Mouse (Mus musculus) megakaryocyte, embryonic 14.5 days (primary cell): ENCODE results near the gene Fthl17c.
"Not testable (repeated sequence)": the region's sequence is repeated elsewhere in the genome, so short reads cannot be mapped to it uniquely, and the experiment has no call there.

Source experiments
- FLI1 ChIP-seq: IDR thresholded peaks from 2 replicates; pipeline ENCODE4 v1.6.1; 2012; ENCODE audit warnings: low read length, inconsistent platforms, mixed read lengths
- GATA1 ChIP-seq: IDR thresholded peaks from 3 replicates; pipeline ENCODE4 v1.6.1; 2012; ENCODE audit warnings: mixed read lengths, low read length, inconsistent platforms, borderline replicate concordance

DNA sequence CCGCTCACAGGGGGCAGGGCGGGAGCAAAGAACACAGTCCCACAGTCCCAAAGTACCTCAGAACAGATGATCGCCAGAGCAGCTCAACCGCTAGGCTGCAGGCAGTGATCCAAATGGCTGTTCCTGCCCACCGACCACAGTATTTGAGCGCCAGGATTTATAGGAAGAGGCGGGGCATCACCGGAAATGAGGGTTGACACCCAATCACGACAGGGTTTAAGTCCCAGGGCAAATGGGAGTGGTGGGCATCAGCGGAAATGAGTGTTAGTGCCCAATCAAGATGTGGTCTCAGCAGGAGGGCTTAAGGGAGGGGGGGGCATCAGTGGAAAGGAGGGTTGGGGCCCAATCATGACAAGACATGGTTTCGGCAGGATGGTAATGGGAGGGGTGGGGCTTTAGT lies at the start of gene Fthl17c:
- not testable (repeated sequence) for TF ChIP-seq GATA1, FLI1
